Mouse (Mus musculus) limb, embryonic 12.5 days (tissue): ENCODE measurements around the gene Ghrhr. TPM values are rescaled to one million over a fixed set of nuclear protein-coding genes. Genes with fewer than 3 reads are reported as not detected.

Experiments
- ATAC-seq: fragments of 200-750 bp; cut with Nextera tagmentation; 2 replicates; pipeline ENCODE4 v1.8.0; 2017; ENCODE audit warnings: low read depth, moderate TSS enrichment; ENCODE audit not compliant: insufficient number of reproducible peaks, insufficient read depth, low FRiP score, low TSS enrichment
- H3K27ac ChIP-seq: fragments of 300-500 bp; sonication (generic); 2 replicates; pipeline ENCODE4 v1.5.1; 2016; ENCODE audit warnings: mild to moderate bottlenecking, moderate library complexity
- H3K27me3 ChIP-seq: fragments of 300-500 bp; sonication (generic); 2 replicates; pipeline ENCODE4 v1.6.1; 2016; ENCODE audit warnings: mild to moderate bottlenecking, moderate library complexity
- H3K36me3 ChIP-seq: fragments of 300-500 bp; sonication (generic); 2 replicates; pipeline ENCODE4 v1.6.1; 2016; ENCODE audit warnings: mild to moderate bottlenecking, moderate library complexity
- H3K4me1 ChIP-seq: fragments of 300-500 bp; sonication (generic); replicated peaks from 2 replicates; pipeline ENCODE4 v1.6.1; 2016
- H3K4me2 ChIP-seq: fragments of 300-500 bp; sonication (generic); 2 replicates; pipeline ENCODE4 v1.6.1; 2016; ENCODE audit warnings: mild to moderate bottlenecking, moderate library complexity
- H3K4me3 ChIP-seq: fragments of 300-500 bp; sonication (generic); replicated peaks from 2 replicates; pipeline ENCODE4 v1.5.1; 2016; ENCODE audit warnings: mild to moderate bottlenecking
- H3K9ac ChIP-seq: fragments of 300-500 bp; sonication (generic); replicated peaks from 2 replicates; pipeline ENCODE4 v1.6.1; 2016; ENCODE audit warnings: mild to moderate bottlenecking, moderate library complexity
- H3K9me3 ChIP-seq: fragments of 300-500 bp; sonication (generic); 2 replicates; pipeline ENCODE4 v1.6.1; 2016; ENCODE audit warnings: mild to moderate bottlenecking, moderate library complexity
- WGBS: fragments of 180-500 bp; shearing (Covaris S2); methylation state at CpG from one replicate; pipeline ENCODE4 v1.1.7; 2016; 5-methylcytosine and 5-hydroxymethylcytosine counted together
- polyA plus RNA-seq: library from polyadenylated mRNA; unstranded; fragments of >200 nt; fragmentation: Nextera tagmentation; extraction: Ambion mirVana; gene quantifications from 2 replicates; pipeline ENCODE4 v1.2.1, GENCODE M21; 2016

Gene Ghrhr
- polyA plus RNA-seq, 1 experiment from 2014 or later: not detected

DNA sequence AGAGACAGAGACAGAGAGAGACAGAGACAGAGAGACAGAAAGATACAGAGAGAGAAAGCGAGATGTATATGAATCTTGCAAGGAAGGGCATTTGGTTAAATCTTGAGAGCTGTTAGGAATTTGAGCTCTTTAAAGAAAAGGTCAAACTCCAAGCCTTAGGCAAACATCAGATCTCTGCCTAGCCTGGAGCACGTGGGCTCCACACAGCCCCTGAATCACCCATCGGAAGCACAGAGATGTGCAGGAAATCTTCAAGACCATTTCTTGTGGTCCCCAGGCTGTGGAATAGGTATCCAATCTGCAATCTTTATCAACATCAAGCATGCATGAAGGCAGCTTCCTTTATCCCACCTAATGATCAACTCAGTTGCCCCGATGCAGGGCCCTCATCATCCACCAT, 1.4 kb downstream of the Ghrhr start:
- H3K27me3 ChIP-seq: no peaks in the 10 kb centered on the region
- H3K27ac ChIP-seq: no peak overlapping the region
- H3K36me3 ChIP-seq: no peaks in the 10 kb centered on the region
- H3K4me3 ChIP-seq: no peak overlapping the region
- no peak for ATAC-seq
- H3K9me3 ChIP-seq: no peaks in the 10 kb centered on the region
- peaks cover 9% of the 10 kb centered on the region; the same call in 1 of the 2 replicates for H3K4me1 ChIP-seq
- WGBS: 86% methylated on average over 4 of the region's 4 CpGs
- H3K4me2 ChIP-seq: no peak overlapping the region
- no peak overlapping the region for H3K9ac ChIP-seq

DNA sequence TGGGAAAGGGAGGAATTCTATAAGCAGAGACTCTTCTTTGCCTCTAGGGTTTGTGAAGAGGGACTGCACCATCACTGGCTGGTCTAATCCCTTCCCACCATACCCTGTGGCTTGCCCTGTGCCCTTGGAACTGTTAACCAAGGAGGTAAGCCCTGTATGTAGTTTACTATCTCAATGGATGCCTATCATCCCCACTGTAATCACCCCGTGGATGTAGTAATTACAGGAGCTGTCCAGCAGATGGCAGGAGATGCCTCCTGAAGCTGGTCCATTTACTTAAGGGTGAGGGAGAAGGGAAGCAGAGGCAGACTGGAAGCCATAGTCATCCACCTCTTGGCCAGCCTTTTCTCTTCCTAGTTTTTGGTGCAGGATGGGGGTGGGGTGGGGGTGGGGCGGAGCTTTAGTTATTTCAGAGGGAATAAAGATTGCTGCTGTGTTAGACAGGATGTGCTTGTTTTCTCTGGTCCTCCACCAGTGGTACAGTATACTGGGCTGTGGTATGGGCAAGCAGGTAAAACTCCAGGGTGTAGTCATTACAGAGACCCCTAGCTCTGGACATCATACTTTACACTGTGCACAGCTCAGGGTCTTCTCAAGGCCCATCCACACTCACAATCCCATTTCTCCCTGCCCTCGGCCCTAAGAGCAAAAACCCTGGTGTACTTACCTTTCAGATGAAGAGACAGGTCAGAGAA, 3.7 kb downstream of the Ghrhr start:
- H3K9me3 ChIP-seq: no peaks in the 10 kb centered on the region
- no peaks in the 10 kb centered on the region for H3K27me3 ChIP-seq
- peaks cover 5% of the 10 kb centered on the region; the same call in 1 of the 2 replicates for H3K4me1 ChIP-seq
- no peak overlapping the region for H3K4me2 ChIP-seq
- no peak overlapping the region for H3K27ac ChIP-seq
- H3K4me3 ChIP-seq: no peak overlapping the region
- no peaks in the 10 kb centered on the region for H3K36me3 ChIP-seq
- ATAC-seq: no peak
- H3K9ac ChIP-seq: no peak overlapping the region
- WGBS: 40% methylated on average over 3 of the region's 3 CpGs

DNA sequence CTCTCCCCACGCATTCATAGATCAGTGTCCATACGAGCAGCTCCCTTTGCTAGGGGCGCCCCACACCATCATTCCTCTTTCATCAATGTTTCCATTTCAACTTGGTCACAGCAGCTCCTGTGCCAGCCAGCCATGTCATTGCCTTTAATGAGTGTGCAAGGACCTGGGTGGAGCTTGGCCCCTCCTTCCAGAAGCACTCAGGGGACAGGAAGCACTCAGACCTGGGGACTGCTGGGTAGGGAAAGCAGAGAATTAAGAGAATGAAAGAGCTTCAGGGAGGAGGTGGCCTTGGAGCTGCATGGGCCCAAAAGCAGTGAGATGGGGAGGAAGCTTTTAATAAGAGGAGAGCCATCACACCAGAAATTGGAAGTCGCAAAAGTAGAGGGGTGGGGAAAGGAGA, 5.9 kb downstream of the Ghrhr start:
- no peaks in the 10 kb centered on the region for H3K36me3 ChIP-seq
- 76% methylated on average over 4 of the region's 4 CpGs for WGBS
- no peak overlapping the region for H3K4me3 ChIP-seq
- H3K9me3 ChIP-seq: no peaks in the 10 kb centered on the region
- no peak overlapping the region for H3K4me2 ChIP-seq
- 0 out of 2 replicates have a peak, but pooled peaks cover under 1% of the 10 kb centered on the region for H3K27me3 ChIP-seq
- H3K27ac ChIP-seq: no peak overlapping the region
- no peak overlapping the region for H3K9ac ChIP-seq
- no peaks in the 10 kb centered on the region for H3K4me1 ChIP-seq
- ATAC-seq: no peak

DNA sequence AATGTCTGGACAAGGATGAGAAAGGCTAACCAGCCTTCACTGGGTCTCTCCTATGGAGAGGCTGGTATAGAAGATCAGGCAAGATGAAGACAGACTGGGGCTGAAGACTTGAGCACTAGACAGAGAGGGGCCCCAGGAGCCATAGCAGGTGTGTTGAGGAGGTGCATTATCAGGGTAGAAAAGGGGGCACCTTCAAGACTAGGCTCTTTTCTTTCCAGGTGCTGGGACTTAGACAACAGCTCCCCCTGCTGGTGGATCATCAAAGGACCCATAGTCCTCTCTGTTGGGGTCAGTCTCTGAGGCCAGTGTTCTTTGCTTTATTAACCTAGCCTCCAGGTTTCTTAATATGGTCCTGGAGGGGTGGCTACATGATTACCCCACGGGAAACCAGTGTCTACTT, 7.8 kb downstream of the Ghrhr start:
- Histone ChIP-seq H3K9ac (no peak overlapping the region), H3K36me3 (no peaks in the 10 kb centered on the region), H3K4me2 (no peak overlapping the region), H3K27ac (no peak overlapping the region), H3K27me3 (peaks cover 3% of the 10 kb centered on the region; the same call in 1 of the 2 replicates), H3K4me1 (peaks cover 5% of the 10 kb centered on the region; the same call in 1 of the 2 replicates), H3K9me3 (no peaks in the 10 kb centered on the region), H3K4me3 (no peak overlapping the region)
- 0 out of 2 replicates have a peak, but pooled peaks have one; percentile 40 for ATAC-seq
- WGBS: 17% methylated on average over 1 of the region's 1 CpGs

DNA sequence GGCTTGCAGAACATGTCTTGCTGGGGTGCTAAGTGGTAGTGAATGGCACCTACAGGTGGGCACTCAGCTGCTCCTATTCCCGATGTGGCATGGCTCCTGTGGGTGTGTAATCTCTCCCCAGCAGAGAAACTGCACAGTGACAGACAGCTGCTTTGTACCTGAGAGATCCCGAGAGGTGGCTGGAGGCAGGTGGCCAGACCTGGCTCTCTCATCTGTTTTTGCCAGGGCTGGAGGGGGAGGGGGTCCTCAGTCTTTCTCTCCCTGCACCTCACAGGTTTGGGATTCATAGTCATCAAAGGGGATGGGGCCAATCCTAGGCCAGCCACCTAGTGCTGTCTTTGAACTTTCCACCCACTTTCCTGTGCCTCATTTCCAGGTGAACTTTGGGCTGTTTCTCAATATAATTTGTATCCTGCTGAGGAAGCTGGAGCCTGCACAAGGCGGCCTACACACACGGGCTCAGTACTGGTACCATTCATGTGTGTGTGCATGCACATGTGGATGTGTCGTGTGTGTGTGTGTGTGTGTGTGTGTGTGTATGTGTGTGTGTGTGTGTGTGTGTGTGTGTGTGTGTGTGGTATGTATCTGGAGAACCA, 8.4 kb downstream of the Ghrhr start:
- 65% methylated on average over 5 of the region's 5 CpGs for WGBS
- H3K4me3 ChIP-seq: no peak overlapping the region
- no peak overlapping the region for H3K9ac ChIP-seq
- H3K27me3 ChIP-seq: peaks cover 3% of the 10 kb centered on the region; the same call in 1 of the 2 replicates
- H3K4me2 ChIP-seq: no peak overlapping the region
- peaks cover 6% of the 10 kb centered on the region; the same call in 1 of the 2 replicates for H3K4me1 ChIP-seq
- no peaks in the 10 kb centered on the region for H3K9me3 ChIP-seq
- ATAC-seq: no peak
- H3K27ac ChIP-seq: no peak overlapping the region
- no peaks in the 10 kb centered on the region for H3K36me3 ChIP-seq

DNA sequence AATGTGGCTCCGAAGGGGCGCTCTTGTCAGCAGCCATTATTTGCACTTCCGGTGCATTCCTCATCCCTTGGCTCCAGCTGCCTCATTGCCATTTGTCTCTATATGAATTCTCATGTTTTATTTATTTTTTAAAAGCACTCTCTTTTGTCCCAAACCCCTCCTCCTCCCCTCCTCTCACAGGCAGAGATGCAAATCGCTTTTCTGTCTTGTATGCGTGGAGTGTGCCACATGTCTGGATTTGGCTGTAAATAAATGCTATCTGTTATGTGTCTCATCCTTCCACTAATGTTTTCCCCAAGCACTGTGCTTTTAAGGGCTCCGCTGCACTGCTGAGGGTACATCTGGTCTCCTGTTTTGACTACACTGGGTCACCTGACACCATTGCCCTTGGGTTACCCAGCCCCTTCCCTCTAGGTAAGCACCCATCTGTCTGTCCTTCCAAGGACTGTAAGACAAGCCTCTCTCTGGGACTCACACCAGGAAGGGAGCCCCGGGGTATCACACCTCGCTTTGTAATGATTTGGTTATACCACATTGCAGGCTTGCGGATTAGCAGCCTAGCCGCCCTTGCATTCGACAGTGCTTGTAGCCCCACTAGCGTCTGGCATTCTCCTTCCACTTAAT, 12.6 kb downstream of the Ghrhr start:
- Histone ChIP-seq H3K9me3 (no peaks in the 10 kb centered on the region), H3K4me1 (peaks cover 15% of the 10 kb centered on the region), H3K9ac (no peak overlapping the region), H3K27ac (no peak overlapping the region), H3K4me2 (no peak overlapping the region), H3K27me3 (peaks cover 3% of the 10 kb centered on the region; the same call in 1 of the 2 replicates), H3K4me3 (no peak overlapping the region), H3K36me3 (no peaks in the 10 kb centered on the region)
- 38% methylated on average over 12 of the region's 12 CpGs for WGBS
- no peak for ATAC-seq

DNA sequence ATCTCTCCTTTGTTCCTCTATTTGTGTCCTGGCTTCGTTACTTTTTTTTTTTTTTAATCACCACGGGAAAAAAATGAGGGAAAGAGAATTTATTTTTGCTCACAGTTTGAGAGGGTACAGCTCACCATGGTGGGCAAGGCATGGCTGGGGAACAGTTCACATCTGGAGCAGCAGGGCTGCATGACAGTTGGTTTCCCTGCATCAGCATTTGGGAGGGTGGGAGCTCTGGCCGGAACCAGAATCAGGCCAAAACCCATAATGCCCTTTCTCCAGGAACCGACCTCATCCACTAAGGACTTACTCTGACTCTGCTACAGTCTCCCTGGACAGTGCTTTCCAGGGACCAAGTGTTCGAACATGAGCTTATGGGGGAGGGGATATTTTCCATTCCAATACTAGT, 13.2 kb downstream of the Ghrhr start:
- 59% methylated on average over 5 of the region's 5 CpGs for WGBS

DNA sequence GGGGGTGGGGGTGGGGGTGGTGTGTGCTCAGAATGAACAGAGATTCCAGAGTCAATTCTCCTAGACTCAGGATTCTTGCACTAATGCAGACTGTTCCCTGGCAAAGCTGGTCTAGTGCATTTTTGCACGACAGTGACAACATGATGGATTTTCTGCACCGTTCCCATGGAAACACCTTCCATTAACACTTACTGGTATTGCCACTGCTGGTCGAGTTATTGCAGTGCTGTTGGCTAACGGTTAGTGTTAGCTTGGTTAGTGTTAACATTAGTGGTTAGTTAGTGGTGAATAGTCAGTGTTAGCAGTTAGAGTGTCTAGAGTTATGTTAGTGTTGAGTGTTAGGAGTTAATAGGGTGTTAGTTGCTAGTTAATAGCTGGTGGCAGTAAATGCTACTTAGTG, 15.7 kb downstream of the Ghrhr start:
- Histone ChIP-seq H3K27me3 (peaks cover 17% of the 10 kb centered on the region), H3K36me3 (no peaks in the 10 kb centered on the region), H3K4me3 (no peak overlapping the region), H3K9ac (no peak overlapping the region), H3K27ac (no peak overlapping the region), H3K9me3 (no peaks in the 10 kb centered on the region), H3K4me2 (no peak overlapping the region), H3K4me1 (peaks cover 20% of the 10 kb centered on the region)
- WGBS: 22% methylated on average over 4 of the region's 4 CpGs
- ATAC-seq: no peak

More for the DNA sequence above, 13.2 kb downstream of the Ghrhr start:
- Histone ChIP-seq H3K27me3 (peaks cover 3% of the 10 kb centered on the region; the same call in 1 of the 2 replicates), H3K9ac (no peak overlapping the region), H3K4me1 (peaks cover 15% of the 10 kb centered on the region), H3K4me3 (no peak overlapping the region), H3K4me2 (no peak overlapping the region), H3K36me3 (no peaks in the 10 kb centered on the region), H3K9me3 (no peaks in the 10 kb centered on the region), H3K27ac (no peak overlapping the region)
- ATAC-seq: no peak

DNA sequence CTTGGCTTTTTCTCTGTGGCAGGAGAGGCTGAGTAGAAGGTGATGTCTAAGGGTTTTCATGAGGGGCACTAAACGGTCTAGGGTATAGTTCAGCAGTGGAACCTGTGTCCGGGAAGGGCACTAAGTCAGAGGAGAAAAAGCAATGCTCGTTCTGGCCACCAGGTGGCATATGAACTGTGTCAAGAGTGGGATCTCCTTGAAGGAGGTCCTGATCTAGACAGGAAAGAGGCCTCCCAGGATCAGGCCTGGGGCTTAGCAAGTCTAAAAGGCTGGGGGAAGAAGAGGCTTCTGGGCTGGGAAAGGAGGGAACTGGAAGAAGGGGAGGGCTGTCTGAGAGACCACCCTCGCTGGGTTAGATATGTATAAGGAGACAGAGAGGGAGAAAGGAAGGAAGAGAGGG, 16.4 kb downstream of the Ghrhr start:
- peak; percentile 43; the same call in 1 of the 2 replicates for ATAC-seq
- 15% methylated on average over 4 of the region's 4 CpGs for WGBS
- peaks cover 17% of the 10 kb centered on the region for H3K27me3 ChIP-seq
- H3K36me3 ChIP-seq: no peaks in the 10 kb centered on the region
- H3K9me3 ChIP-seq: no peaks in the 10 kb centered on the region
- no peak overlapping the region for H3K27ac ChIP-seq
- H3K4me3 ChIP-seq: no peak overlapping the region
- no peak overlapping the region for H3K9ac ChIP-seq
- peaks cover 22% of the 10 kb centered on the region for H3K4me1 ChIP-seq
- no peak overlapping the region for H3K4me2 ChIP-seq

DNA sequence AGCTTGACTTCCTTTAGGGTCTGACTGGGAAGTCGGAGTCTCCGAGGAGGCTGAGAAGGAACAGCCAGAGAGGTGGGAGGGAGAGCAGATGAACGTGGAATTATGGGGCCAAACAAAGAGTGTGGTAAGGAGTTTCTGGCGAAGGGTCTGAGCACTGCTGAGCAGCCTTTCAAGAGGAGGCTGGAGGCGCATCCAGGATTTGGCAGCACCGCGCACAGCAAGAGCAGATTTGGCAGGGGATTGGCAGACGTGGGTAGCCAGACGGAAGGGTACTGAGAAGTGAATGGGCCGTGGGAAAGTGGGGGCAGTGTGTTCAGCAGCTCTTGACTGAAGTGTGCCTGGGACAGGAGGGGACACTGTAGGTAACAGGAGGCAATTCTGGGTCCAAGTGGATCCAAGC, 18.8 kb downstream of the Ghrhr start:
- WGBS: 83% methylated on average over 10 of the region's 10 CpGs
- Histone ChIP-seq H3K4me2 (no peak overlapping the region), H3K4me3 (no peak overlapping the region), H3K27me3 (peaks cover 17% of the 10 kb centered on the region), H3K9ac (no peak overlapping the region), H3K36me3 (no peaks in the 10 kb centered on the region), H3K9me3 (no peaks in the 10 kb centered on the region), H3K4me1 (peaks cover 16% of the 10 kb centered on the region), H3K27ac (no peak overlapping the region)
- ATAC-seq: no peak

DNA sequence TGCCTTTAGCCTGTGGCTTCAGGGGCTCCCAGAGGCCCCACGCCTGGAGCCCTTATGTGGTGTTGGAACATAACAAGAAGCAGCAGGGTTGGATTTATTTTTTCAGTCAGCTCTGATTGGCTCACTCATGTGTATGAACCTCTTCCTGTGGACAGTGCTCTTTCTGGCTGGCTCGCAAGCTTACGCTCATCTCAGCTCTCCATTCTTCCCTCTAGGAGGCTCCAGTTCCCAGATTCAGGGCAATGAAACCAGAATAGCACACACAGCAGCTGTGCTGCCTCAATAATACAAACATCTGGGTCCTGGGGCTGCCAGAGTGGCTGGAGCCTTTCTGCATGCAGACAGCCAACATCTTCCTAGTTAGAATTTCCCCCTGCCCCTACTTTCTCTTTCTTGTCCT, 20.1 kb downstream of the Ghrhr start:
- 33% methylated on average over 3 of the region's 3 CpGs for WGBS

More for the DNA sequence above, 20.1 kb downstream of the Ghrhr start:
- Histone ChIP-seq H3K4me3 (no peak overlapping the region), H3K27ac (0 out of 2 replicates have a peak overlapping the region, but pooled peaks have one; percentile 13), H3K36me3 (no peaks in the 10 kb centered on the region), H3K9ac (no peak overlapping the region), H3K9me3 (no peaks in the 10 kb centered on the region), H3K4me1 (peaks cover 16% of the 10 kb centered on the region), H3K4me2 (no peak overlapping the region), H3K27me3 (peaks cover 17% of the 10 kb centered on the region)
- ATAC-seq: peak; percentile 40; the same call in 1 of the 2 replicates
